Mouse (Mus musculus) heart, postnatal 0 days (tissue): ENCODE data around the gene Ddx19a.

Source experiments
- CTCF ChIP-seq: IDR thresholded peaks from 2 replicates; pipeline ENCODE4 v1.5.1; 2016; ENCODE audit warnings: antibody characterized with exemption, control low read depth, low read depth
- EP300 ChIP-seq: IDR thresholded peaks from 2 replicates; pipeline ENCODE4 v1.6.1; 2016; ENCODE audit warnings: antibody characterized with exemption, low read depth

- no peak for TF ChIP-seq CTCF
- TF ChIP-seq EP300 = no peak
Observed at GRCm38 (mm10) chr8:110945716-110946115, 51.9 kb downstream of the Ddx19a start.
